Mouse (Mus musculus) liver, embryonic 15.5 days (tissue): ENCODE results near the gene Olfr1276. TPM values are rescaled to one million over a fixed set of nuclear protein-coding genes. Genes with fewer than 3 reads are reported as not detected.

Experiments
- ATAC-seq: fragments of 200-750 bp; cut with Nextera tagmentation; 2 replicates; pipeline ENCODE4 v1.8.0; 2017; ENCODE audit warnings: moderate number of reproducible peaks, mild to moderate bottlenecking, moderate library complexity; ENCODE audit not compliant: insufficient read depth
- H3K27ac ChIP-seq: fragments of 300-500 bp; sonication (generic); replicated peaks from 2 replicates; pipeline ENCODE4 v1.5.1; 2015; ENCODE audit warnings: mild to moderate bottlenecking, inconsistent platforms
- H3K27me3 ChIP-seq: fragments of 300-500 bp; sonication (generic); 2 replicates; pipeline ENCODE4 v1.6.1; 2015; ENCODE audit warnings: mild to moderate bottlenecking, inconsistent platforms
- H3K36me3 ChIP-seq: fragments of 300-500 bp; sonication (generic); replicated peaks from 2 replicates; pipeline ENCODE4 v1.6.1; 2015; ENCODE audit warnings: moderate library complexity, mild to moderate bottlenecking, inconsistent platforms
- H3K4me1 ChIP-seq: fragments of 300-500 bp; sonication (generic); replicated peaks from 2 replicates; pipeline ENCODE4 v1.6.1; 2015; ENCODE audit warnings: inconsistent platforms
- H3K4me2 ChIP-seq: fragments of 300-500 bp; sonication (generic); 2 replicates; pipeline ENCODE4 v1.6.1; 2015; ENCODE audit warnings: moderate library complexity, mild to moderate bottlenecking, inconsistent platforms
- H3K4me3 ChIP-seq: fragments of 300-500 bp; sonication (generic); replicated peaks from 2 replicates; pipeline ENCODE4 v1.5.1; 2015; ENCODE audit warnings: mild to moderate bottlenecking, inconsistent platforms
- H3K9ac ChIP-seq: fragments of 300-500 bp; sonication (generic); 2 replicates; pipeline ENCODE4 v1.6.1; 2015; ENCODE audit warnings: moderate library complexity, mild to moderate bottlenecking, inconsistent platforms
- H3K9me3 ChIP-seq: fragments of 300-500 bp; sonication (generic); replicated peaks from 2 replicates; pipeline ENCODE4 v1.6.1; 2016; ENCODE audit warnings: inconsistent platforms
- WGBS: fragments of 180-500 bp; shearing (Covaris S2); methylation state at CpG from one replicate; pipeline ENCODE4 v1.1.7; 2015; ENCODE audit warnings: mixed read lengths; ENCODE audit not compliant: insufficient replicate concordance; 5-methylcytosine and 5-hydroxymethylcytosine counted together
- polyA plus RNA-seq: library from polyadenylated mRNA; unstranded; fragments of >200 nt; fragmentation: Nextera tagmentation; extraction: Ambion mirVana; gene quantifications from 2 replicates; pipeline ENCODE4 v1.2.1, GENCODE M21; 2015

Gene Olfr1276
- not detected in 2 replicates for polyA plus RNA-seq

- no peak within 1 kb of the TSS for H3K4me2 ChIP-seq
- no peaks in the 10 kb centered on the region for H3K9me3 ChIP-seq
- no peak within 1 kb of the TSS for H3K4me3 ChIP-seq
- H3K36me3 ChIP-seq = no peaks in the 10 kb centered on the region
- H3K4me1 ChIP-seq = no peaks in the 10 kb centered on the region
- H3K27ac ChIP-seq = no peak within 1 kb of the TSS
- no peaks in the 10 kb centered on the region for H3K27me3 ChIP-seq
- ATAC-seq = no peak
- no peak within 1 kb of the TSS for H3K9ac ChIP-seq
Observed at GRCm38 (mm10) chr2:111254216-111254615, at the start of gene Olfr1276. Gene Olfr1276 (plus strand): TSS chr2:111254516.

- Histone ChIP-seq H3K4me2 (no peak within 1 kb of the TSS), H3K36me3 (no peaks in the 10 kb centered on the region), H3K4me3 (no peak within 1 kb of the TSS), H3K27me3 (no peaks in the 10 kb centered on the region), H3K27ac (no peak within 1 kb of the TSS), H3K9ac (no peak within 1 kb of the TSS), H3K9me3 (no peaks in the 10 kb centered on the region), H3K4me1 (no peaks in the 10 kb centered on the region)
- no peak for ATAC-seq
- WGBS = 62% methylated on average over 6 of the region's 6 CpGs
Observed at GRCm38 (mm10) chr2:111229502-111229901, 24.8 kb upstream of the Olfr1276 start, which contains the start of gene 4930430A15Rik. Gene 4930430A15Rik (minus strand): TSS chr2:111229602.

GRCm38 (mm10) chr2:111235186-111235585 is 19.1 kb upstream of the Olfr1276 start, which contains the start of gene Olfr1275:
Gene Olfr1275 (minus strand): TSS chr2:111235286.
- WGBS = 69% methylated on average over 1 of the region's 1 CpGs
- no peak for ATAC-seq
- no peak within 1 kb of the TSS for H3K4me3 ChIP-seq

GRCm38 (mm10) chr2:111274006-111274405 is 19.7 kb downstream of the Olfr1276 start, which contains the start of gene Olfr1277:
Gene Olfr1277 (minus strand): TSS chr2:111274106.
- Histone ChIP-seq H3K4me1 (no peaks in the 10 kb centered on the region), H3K36me3 (no peaks in the 10 kb centered on the region), H3K4me3 (no peak within 1 kb of the TSS), H3K9me3 (no peaks in the 10 kb centered on the region), H3K27ac (no peak within 1 kb of the TSS), H3K4me2 (no peak within 1 kb of the TSS), H3K27me3 (no peaks in the 10 kb centered on the region), H3K9ac (no peak within 1 kb of the TSS)
- WGBS = 55% methylated on average over 2 of the region's 2 CpGs
- ATAC-seq = no peak

More at GRCm38 (mm10) chr2:111235186-111235585, 19.1 kb upstream of the Olfr1276 start, which contains the start of gene Olfr1275:
- H3K9me3 ChIP-seq = no peaks in the 10 kb centered on the region
- no peaks in the 10 kb centered on the region for H3K27me3 ChIP-seq
- H3K36me3 ChIP-seq = no peaks in the 10 kb centered on the region
- no peak within 1 kb of the TSS for H3K9ac ChIP-seq
- no peak within 1 kb of the TSS for H3K4me2 ChIP-seq
- H3K4me1 ChIP-seq = no peaks in the 10 kb centered on the region
- no peak within 1 kb of the TSS for H3K27ac ChIP-seq

- H3K4me3 ChIP-seq = no peak within 1 kb of the TSS
- no peaks in the 10 kb centered on the region for H3K9me3 ChIP-seq
- no peak within 1 kb of the TSS for H3K4me2 ChIP-seq
- no peak for ATAC-seq
- H3K36me3 ChIP-seq = no peaks in the 10 kb centered on the region
- H3K9ac ChIP-seq = no peak within 1 kb of the TSS
- H3K27ac ChIP-seq = no peak within 1 kb of the TSS
- no peaks in the 10 kb centered on the region for H3K27me3 ChIP-seq
- H3K4me1 ChIP-seq = no peaks in the 10 kb centered on the region
Observed at GRCm38 (mm10) chr2:111289836-111290235, 35.5 kb downstream of the Olfr1276 start, which contains the start of gene Olfr1278. Gene Olfr1278 (plus strand): TSS chr2:111290136.

- Histone ChIP-seq H3K4me1 (no peaks in the 10 kb centered on the region), H3K27me3 (no peaks in the 10 kb centered on the region), H3K9ac (no peak overlapping the region), H3K4me2 (no peak overlapping the region), H3K36me3 (no peaks in the 10 kb centered on the region), H3K4me3 (no peak overlapping the region), H3K9me3 (no peaks in the 10 kb centered on the region), H3K27ac (no peak overlapping the region)
- no peak for ATAC-seq
Observed at GRCm38 (mm10) chr2:111298541-111298940, 44.2 kb downstream of the Olfr1276 start.

- H3K27me3 ChIP-seq = no peaks in the 10 kb centered on the region
- ATAC-seq = no peak
- H3K4me3 ChIP-seq = no peak within 1 kb of the TSS
- no peaks in the 10 kb centered on the region for H3K36me3 ChIP-seq
- H3K4me2 ChIP-seq = no peak within 1 kb of the TSS
- no peaks in the 10 kb centered on the region for H3K9me3 ChIP-seq
- no peak within 1 kb of the TSS for H3K9ac ChIP-seq
- no peaks in the 10 kb centered on the region for H3K4me1 ChIP-seq
- H3K27ac ChIP-seq = no peak within 1 kb of the TSS
Observed at GRCm38 (mm10) chr2:111300374-111300773, 46.1 kb downstream of the Olfr1276 start, which contains the start of gene Olfr1279. Gene Olfr1279 (plus strand): TSS chr2:111300635.

Other genes with a start within 250 kb of the Olfr1276 start
- gene Gm13941, start 148.5 kb upstream of the Olfr1276 start, polyA plus RNA-seq = not detected in 2 replicates
- not detected in 2 replicates for gene Gm15130, start 101.6 kb upstream of the Olfr1276 start, polyA plus RNA-seq
- gene 4930430A15Rik, start 24.9 kb upstream of the Olfr1276 start, polyA plus RNA-seq = not detected in 2 replicates
- gene Olfr1275, start 19.2 kb upstream of the Olfr1276 start, polyA plus RNA-seq = not detected in 2 replicates
- not detected in 2 replicates for gene Olfr1277, start 19.6 kb downstream of the Olfr1276 start, polyA plus RNA-seq
- not detected in 2 replicates for gene Olfr1278, start 35.6 kb downstream of the Olfr1276 start, polyA plus RNA-seq
- not detected in 2 replicates for gene Olfr1279, start 46.1 kb downstream of the Olfr1276 start, polyA plus RNA-seq
- gene Olfr1280, start 59.5 kb downstream of the Olfr1276 start, polyA plus RNA-seq = not detected in 2 replicates
- not detected in 2 replicates for gene Olfr1281, start 72.0 kb downstream of the Olfr1276 start, polyA plus RNA-seq
- not detected in 2 replicates for gene Olfr1282, start 81.6 kb downstream of the Olfr1276 start, polyA plus RNA-seq
- gene Olfr1283, start 112.3 kb downstream of the Olfr1276 start, polyA plus RNA-seq = not detected in 2 replicates
- gene Olfr1284, start 121.0 kb downstream of the Olfr1276 start, polyA plus RNA-seq = not detected in 2 replicates
- not detected in 2 replicates for gene Olfr1286, start 168.6 kb downstream of the Olfr1276 start, polyA plus RNA-seq
- not detected in 2 replicates for gene Olfr1287, start 194.6 kb downstream of the Olfr1276 start, polyA plus RNA-seq
- gene Olfr1288, start 219.6 kb downstream of the Olfr1276 start, polyA plus RNA-seq = not detected in 2 replicates
- gene Olfr1289, start 226.3 kb downstream of the Olfr1276 start, polyA plus RNA-seq = not detected in 2 replicates
- gene Olfr1290, start 239.3 kb downstream of the Olfr1276 start, polyA plus RNA-seq = not detected in 2 replicates
- not detected in 2 replicates for gene Olfr1291-ps1, start 242.7 kb downstream of the Olfr1276 start, polyA plus RNA-seq